In genomic region chr7:142347542-142347941, GRCm38 (mm10) we compare ENCODE assay signal across 25 mouse cellular contexts. TPM values are rescaled to one million over a fixed set of nuclear protein-coding genes. Genes with fewer than 3 reads are reported as not detected.
"Had no signal": no experiment of that assay in that cellular context is flagged by ENCODE, and none has a peak within 500 bp of the region (broad histone marks: within the 10 kb centered on the region; RNA-seq: fewer than 3 reads in every experiment).

No protein-coding gene starts in this region.

- H3K36me3 ChIP-seq: limb, embryonic 10.5 days; midbrain, embryonic 12.5 days; stomach, embryonic 15.5 days had no signal

- H3K27me3 ChIP-seq: megakaryocyte, embryonic 14.5 days; midbrain, embryonic 12.5 days; stomach, embryonic 15.5 days had no signal

- H3K4me2 ChIP-seq: midbrain, embryonic 12.5 days; stomach, embryonic 15.5 days had no signal

- H3K9ac ChIP-seq: midbrain, embryonic 12.5 days; stomach, embryonic 15.5 days had no signal

- H3K27ac ChIP-seq: kidney, postnatal 0 days; limb, embryonic 10.5 days; midbrain, embryonic 12.5 days; stomach, embryonic 15.5 days had no signal

- H3K9me3 ChIP-seq: limb, embryonic 10.5 days; megakaryocyte, embryonic 14.5 days; midbrain, embryonic 12.5 days; stomach, embryonic 15.5 days had no signal

- ATAC-seq: hindbrain, embryonic 16.5 days; lung, postnatal 0 days had no signal

- DNase-seq: kidney, adult 11 months; kidney, adult 9 months; lung, adult 2 months; lung, postnatal 4 days; thymus, adult 2 months; thymus, postnatal 25 days had no signal

- H3K4me3 ChIP-seq: limb, embryonic 10.5 days; megakaryocyte, embryonic 14.5 days; midbrain, embryonic 12.5 days; stomach, embryonic 15.5 days had no signal

RNA-seq across cellular contexts. Expression of gene Ifitm10, which starts 26.0 kb away (rescaled TPM):
- polyA plus RNA-seq: testis, adult 2 months had no signal

RNA-seq across cellular contexts. Expression of gene Gm49369, which starts 34.9 kb away (rescaled TPM):
- total RNA-seq: midbrain, postnatal 0 days had no signal
- polyA plus RNA-seq: intestine, embryonic 14.5 days; kidney, postnatal 0 days; large intestine, adult 2 months; midbrain, embryonic 12.5 days; midbrain, postnatal 0 days; spleen, adult 2 months; testis, adult 2 months had no signal

RNA-seq across cellular contexts. Expression of gene Krtap5-4, which starts 44.2 kb away (rescaled TPM):
- total RNA-seq: layer of hippocampus, adult 8-10 months; layer of hippocampus, postnatal 14 days; left cerebral cortex, adult 18-20 months; left cerebral cortex, postnatal 14 days; midbrain, postnatal 0 days had no signal
- polyA plus RNA-seq: hindbrain, embryonic 16.5 days; intestine, embryonic 14.5 days; kidney, postnatal 0 days; large intestine, adult 2 months; limb, embryonic 10.5 days; limb, embryonic 14.5 days; lung, adult 2 months; lung, postnatal 0 days; midbrain, embryonic 12.5 days; midbrain, postnatal 0 days; neural tube, embryonic 14.5 days; spleen, adult 2 months; stomach, embryonic 15.5 days; testis, adult 2 months; thymus, adult 2 months; urinary bladder, adult 2 months had no signal

RNA-seq across cellular contexts. Expression of gene Krtap5-1, which starts 50.6 kb away (rescaled TPM):
- total RNA-seq: layer of hippocampus, adult 8-10 months; layer of hippocampus, postnatal 14 days; left cerebral cortex, adult 18-20 months; left cerebral cortex, postnatal 14 days; midbrain, postnatal 0 days had no signal
- polyA plus RNA-seq: hindbrain, embryonic 16.5 days; kidney, postnatal 0 days; large intestine, adult 2 months; limb, embryonic 10.5 days; limb, embryonic 14.5 days; lung, adult 2 months; lung, postnatal 0 days; midbrain, embryonic 12.5 days; midbrain, postnatal 0 days; neural tube, embryonic 14.5 days; spleen, adult 2 months; stomach, embryonic 15.5 days; testis, adult 2 months; thymus, adult 2 months; urinary bladder, adult 2 months had no signal
